Mouse (Mus musculus) bone marrow macrophage, adult 2 months (primary cell): Measurements from ENCODE around the gene Gclc.

Experiments
- CTCF ChIP-seq: IDR thresholded peaks from 2 replicates; pipeline ENCODE4 v1.5.1; 2012; ENCODE audit warnings: low read depth, mild to moderate bottlenecking, low read length, moderate library complexity
- POLR2A ChIP-seq: IDR thresholded peaks from 2 replicates; pipeline ENCODE4 v1.6.1; 2012; ENCODE audit warnings: mild to moderate bottlenecking, low read depth, low read length, borderline replicate concordance

GRCm38 (mm10) chr9:77759756-77760155 lies 5.4 kb downstream of the Gclc start:
- TF ChIP-seq POLR2A (no peak), CTCF (no peak)
